Mouse (Mus musculus) myocyte (in vitro differentiated cells): ENCODE measurements around the gene Plekhm1.

Source experiments
- MAX ChIP-seq: IDR thresholded peaks from one replicate; pipeline ENCODE4 v1.6.1; 2011; ENCODE audit warnings: low read depth, mild to moderate bottlenecking, control low read depth
- MYOD1 ChIP-seq, 3 experiments: IDR thresholded peaks; one replicate each; pipeline ENCODE4 v1.6.1; 2011; ENCODE audit warnings: control low read depth in 2 of 3, low read depth in 2 of 3, mild to moderate bottlenecking in 2 of 3, moderate library complexity in 1 of 3; ENCODE audit not compliant: insufficient read length in 2 of 3, control insufficient read depth in 1 of 3
- MYOG ChIP-seq, 3 experiments: IDR thresholded peaks; one replicate each; pipeline ENCODE4 v1.6.1; 2011; ENCODE audit warnings: control low read depth in 2 of 3, low read depth in 2 of 3, mild to moderate bottlenecking in 2 of 3; ENCODE audit not compliant: insufficient read length in 2 of 3, control insufficient read depth in 1 of 3, insufficient read depth in 1 of 3
- POLR2A ChIP-seq: IDR thresholded peaks from one replicate; pipeline ENCODE4 v1.6.1; 2011; ENCODE audit warnings: low read depth, mild to moderate bottlenecking, control low read depth, moderate library complexity; ENCODE audit not compliant: insufficient read length
- REST ChIP-seq: IDR thresholded peaks from one replicate; pipeline ENCODE4 v1.6.1; 2011; ENCODE audit warnings: mild to moderate bottlenecking, control low read depth, moderate library complexity; ENCODE audit not compliant: insufficient read depth, insufficient read length
- SRF ChIP-seq: IDR thresholded peaks from one replicate; pipeline ENCODE4 v1.6.1; 2011; ENCODE audit warnings: low read depth; ENCODE audit not compliant: control insufficient read depth, insufficient read length

DNA sequence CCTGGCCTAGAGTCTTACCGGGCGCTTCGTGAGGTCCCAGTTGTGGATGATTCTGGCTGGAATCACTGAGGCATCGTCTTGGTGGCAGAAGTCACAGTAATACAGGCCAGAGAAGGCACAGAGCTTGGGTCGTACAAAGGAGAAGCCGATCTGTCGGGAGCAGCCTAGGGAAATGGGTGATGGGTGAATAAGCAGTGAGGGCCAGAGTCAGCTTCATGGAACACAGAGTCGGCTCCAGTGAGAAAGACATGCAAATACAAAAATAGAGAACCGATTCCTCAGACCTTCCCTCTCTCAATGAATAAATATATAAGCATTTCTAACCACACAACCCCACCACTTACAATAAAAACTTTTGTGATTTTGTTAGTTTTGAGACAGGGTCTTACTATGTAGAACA is 38.6 kb downstream of the Plekhm1 start:
- TF ChIP-seq SRF (no peak), POLR2A (no peak), MAX (no peak), MYOG (IDR thresholded peaks at IDR 0.05; ENCODE audit: control insufficient read depth in 1 of 3, insufficient read depth in 1 of 3, insufficient read length in 2 of 3, low read depth in 2 of 3) (no peak), REST (no peak), MYOD1 (IDR thresholded peaks at IDR 0.05; ENCODE audit: control insufficient read depth in 1 of 3, insufficient read length in 2 of 3, low read depth in 2 of 3) (no peak)
